Mouse (Mus musculus): ENCODE measurements around the gene Gm26661. TPM values are rescaled to one million over a fixed set of nuclear protein-coding genes. Genes with fewer than 3 reads are reported as not detected.

Gene Gm26661
- polyA plus RNA-seq, 1 experiment from 2014 or later, result not detected

DNA sequence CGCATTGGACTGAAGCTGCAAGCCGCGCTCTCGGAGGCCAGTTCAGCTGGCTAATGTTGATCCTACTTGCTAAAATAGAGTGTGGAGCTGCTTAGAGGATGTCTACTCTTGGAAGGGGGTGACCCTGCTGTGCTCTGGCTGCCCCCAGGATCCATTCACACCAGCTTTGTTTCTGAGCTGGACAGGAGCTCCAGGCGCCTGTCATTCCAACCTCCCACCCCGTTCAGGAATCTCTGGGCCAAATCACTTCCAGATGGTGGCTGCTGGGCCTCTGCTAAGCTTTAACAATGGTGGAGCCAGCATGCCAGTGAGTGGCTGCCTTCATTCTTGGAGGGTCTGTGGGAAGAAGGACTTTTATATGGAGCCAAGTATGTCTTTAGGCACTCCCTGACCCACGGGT, 31.3 kb downstream of the Gm26661 start:
- WGBS, result 34% methylated on average over 7 of the region's 7 CpGs
- Histone ChIP-seq H3K4me3 (ENCODE audit: control insufficient read depth in 1 of 2, insufficient read depth in 1 of 2, low read depth in 1 of 2, low read length in 2 of 2) (no peak overlapping the region), H3K27me3 (ENCODE audit: control insufficient read depth, insufficient read depth, low read length) (no peaks in the 10 kb centered on the region), H3K9ac (ENCODE audit: low read length) (no peak overlapping the region), H3K4me1 (ENCODE audit: control insufficient read depth in 2 of 2, insufficient read depth in 2 of 2, low read length in 2 of 2) (peaks cover 30 to 62% of the 10 kb centered on the region in 2 experiments), H3K4me2 (ENCODE audit: low read length) (0 out of 2 replicates have a peak overlapping the region, but pooled peaks have one; percentile 18), H3K36me3 (ENCODE audit: control insufficient read depth, insufficient read depth, low read length) (no peaks in the 10 kb centered on the region), H3K9me3 (ENCODE audit: control insufficient read depth, low read length) (no peaks in the 10 kb centered on the region), H3K27ac (replicated peaks in 1 of 2; ENCODE audit: control insufficient read depth in 1 of 2, insufficient read depth in 1 of 2, low read depth in 2 of 2, low read length in 2 of 2) (peak overlapping the region in 1 of 2 experiments; percentile 47; a peak in 2 of 4 replicates)
- no peak for ATAC-seq (ENCODE audit: insufficient number of reproducible peaks, insufficient read depth, low FRiP score, low read depth)

DNA sequence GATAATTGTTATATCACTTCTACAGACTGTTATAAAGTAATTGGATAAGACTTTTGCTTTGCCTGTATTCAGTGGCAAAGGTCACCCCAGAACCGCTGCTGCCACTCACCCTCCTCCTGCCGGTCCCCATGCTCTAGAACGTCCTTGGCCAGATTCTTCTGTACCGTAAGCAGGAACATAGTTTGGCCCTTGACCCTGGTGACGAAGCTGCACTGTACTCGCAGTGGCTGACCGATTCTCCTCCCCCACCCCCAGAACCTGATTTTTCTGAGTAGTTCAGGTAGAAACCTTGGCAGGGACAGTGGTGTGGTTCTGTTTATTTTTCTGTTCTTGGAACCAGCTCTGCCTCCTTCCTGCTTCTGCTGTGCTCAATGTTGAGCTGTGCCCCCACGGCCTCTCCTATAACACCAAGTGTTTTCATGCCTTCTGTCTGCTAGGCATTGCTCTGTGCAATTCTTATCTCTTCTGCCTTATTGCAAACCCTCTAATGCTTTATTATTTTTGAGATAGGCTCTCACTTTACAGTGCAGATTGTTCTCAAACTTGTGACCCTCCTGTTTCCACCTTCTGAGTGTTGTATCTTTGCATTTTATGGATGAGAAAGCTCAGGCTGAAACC, 33.4 kb downstream of the Gm26661 start:
- H3K4me2 ChIP-seq (ENCODE audit: low read length), result no peak overlapping the region
- ATAC-seq (ENCODE audit: insufficient number of reproducible peaks, insufficient read depth, low FRiP score, low read depth), result no peak

DNA sequence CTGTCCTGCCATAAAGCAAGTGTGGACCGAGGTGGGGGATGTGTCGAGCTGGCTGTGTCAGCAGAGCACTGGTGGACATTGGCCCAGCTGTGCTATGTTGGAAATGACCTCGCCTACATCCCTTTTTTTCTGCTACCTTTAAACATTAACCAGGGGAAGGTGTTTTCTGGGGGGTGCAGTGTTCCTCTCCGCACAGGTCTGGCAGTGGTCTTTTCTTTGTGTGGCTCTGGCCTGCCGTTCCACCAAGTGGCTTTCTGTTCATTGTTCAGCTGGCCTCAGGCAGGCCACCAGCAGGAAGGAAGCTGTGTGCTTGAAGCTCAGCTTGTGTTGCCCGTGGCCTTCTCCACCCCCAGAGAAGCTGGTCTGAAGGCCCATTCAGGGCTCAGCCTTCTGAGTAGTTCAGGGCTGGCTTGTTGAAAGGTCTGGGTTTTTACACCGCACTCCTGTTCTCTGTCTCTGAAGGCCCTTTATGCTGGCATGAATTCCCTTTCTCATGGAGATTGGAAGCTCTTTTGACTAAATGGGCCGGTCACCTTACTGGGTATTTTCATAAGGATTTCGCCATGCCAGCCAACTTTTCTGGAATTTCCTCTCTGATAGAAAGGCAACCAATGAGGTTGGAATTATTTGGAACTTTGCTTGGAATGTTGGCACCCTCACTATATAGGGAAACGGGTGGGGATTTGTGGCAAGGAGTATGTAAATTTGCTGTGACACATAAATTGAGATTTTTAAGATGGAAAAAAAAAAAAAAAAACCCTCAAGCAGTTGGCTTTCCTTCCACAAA, 35.0 kb downstream of the Gm26661 start:
- ATAC-seq (ENCODE audit: insufficient number of reproducible peaks, insufficient read depth, low FRiP score, low read depth), result peak; percentile 79
- Histone ChIP-seq H3K36me3 (ENCODE audit: control insufficient read depth, insufficient read depth, low read length) (no peaks in the 10 kb centered on the region), H3K9me3 (ENCODE audit: control insufficient read depth, low read length) (peaks cover 3% of the 10 kb centered on the region; the same call in 1 of the 2 replicates), H3K27ac (replicated peaks in 1 of 2; ENCODE audit: control insufficient read depth in 1 of 2, insufficient read depth in 1 of 2, low read depth in 2 of 2, low read length in 2 of 2) (peak overlapping the region; percentile 83 to 85), H3K4me1 (ENCODE audit: control insufficient read depth in 2 of 2, insufficient read depth in 2 of 2, low read length in 2 of 2) (peaks cover 24 to 54% of the 10 kb centered on the region in 2 experiments), H3K9ac (ENCODE audit: low read length) (peak overlapping the region; percentile 42; the same call in 1 of the 2 replicates), H3K27me3 (ENCODE audit: control insufficient read depth, insufficient read depth, low read length) (no peaks in the 10 kb centered on the region), H3K4me3 (ENCODE audit: control insufficient read depth in 1 of 2, insufficient read depth in 1 of 2, low read depth in 1 of 2, low read length in 2 of 2) (no peak overlapping the region), H3K4me2 (ENCODE audit: low read length) (peak overlapping the region; percentile 30; the same call in 1 of the 2 replicates)
- 40% methylated on average over 10 of the region's 10 CpGs for WGBS

More for the DNA sequence above, 33.4 kb downstream of the Gm26661 start:
- Histone ChIP-seq H3K4me3 (ENCODE audit: control insufficient read depth in 1 of 2, insufficient read depth in 1 of 2, low read depth in 1 of 2, low read length in 2 of 2) (no peak overlapping the region), H3K27me3 (ENCODE audit: control insufficient read depth, insufficient read depth, low read length) (no peaks in the 10 kb centered on the region), H3K9me3 (ENCODE audit: control insufficient read depth, low read length) (no peaks in the 10 kb centered on the region), H3K36me3 (ENCODE audit: control insufficient read depth, insufficient read depth, low read length) (no peaks in the 10 kb centered on the region), H3K4me1 (ENCODE audit: control insufficient read depth in 2 of 2, insufficient read depth in 2 of 2, low read length in 2 of 2) (peaks cover 24 to 54% of the 10 kb centered on the region in 2 experiments), H3K9ac (ENCODE audit: low read length) (peak overlapping the region; percentile 16; the same call in 1 of the 2 replicates), H3K27ac (replicated peaks in 1 of 2; ENCODE audit: control insufficient read depth in 1 of 2, insufficient read depth in 1 of 2, low read depth in 2 of 2, low read length in 2 of 2) (peak overlapping the region; percentile 83 to 85; a peak in 1 of 4 replicates)
- 52% methylated on average over 8 of the region's 8 CpGs for WGBS

DNA sequence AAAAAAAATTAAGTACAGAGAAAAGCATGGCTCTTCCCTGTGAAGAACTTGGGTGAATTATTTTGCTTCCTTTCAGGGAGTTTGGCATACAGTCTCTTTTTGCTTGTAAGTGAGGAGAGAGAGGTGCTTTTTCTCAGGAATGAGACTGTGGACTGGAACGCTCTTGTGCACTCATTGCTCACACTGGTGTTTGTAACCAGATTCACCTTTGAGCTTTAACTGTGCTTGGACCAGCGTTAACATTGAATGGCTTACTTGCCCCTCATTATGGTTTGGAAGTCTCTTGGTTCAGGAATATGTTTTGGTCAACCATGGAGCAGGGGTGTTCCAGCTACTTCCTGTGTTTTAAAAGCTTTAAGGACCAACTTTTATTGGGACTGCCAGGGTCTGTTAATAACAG, 37.8 kb downstream of the Gm26661 start:
- Histone ChIP-seq H3K27ac (replicated peaks in 1 of 2; ENCODE audit: control insufficient read depth in 1 of 2, insufficient read depth in 1 of 2, low read depth in 2 of 2, low read length in 2 of 2) (no peak overlapping the region), H3K9ac (ENCODE audit: low read length) (no peak overlapping the region), H3K4me3 (ENCODE audit: control insufficient read depth in 1 of 2, insufficient read depth in 1 of 2, low read depth in 1 of 2, low read length in 2 of 2) (no peak overlapping the region), H3K36me3 (ENCODE audit: control insufficient read depth, insufficient read depth, low read length) (no peaks in the 10 kb centered on the region), H3K9me3 (ENCODE audit: control insufficient read depth, low read length) (peaks cover 3% of the 10 kb centered on the region; the same call in 1 of the 2 replicates), H3K4me2 (ENCODE audit: low read length) (no peak overlapping the region), H3K4me1 (ENCODE audit: control insufficient read depth in 2 of 2, insufficient read depth in 2 of 2, low read length in 2 of 2) (peaks cover 18 to 33% of the 10 kb centered on the region in 2 experiments), H3K27me3 (ENCODE audit: control insufficient read depth, insufficient read depth, low read length) (no peaks in the 10 kb centered on the region)
- 88% methylated on average over 2 of the region's 2 CpGs for WGBS
- ATAC-seq (ENCODE audit: insufficient number of reproducible peaks, insufficient read depth, low FRiP score, low read depth), result no peak

DNA sequence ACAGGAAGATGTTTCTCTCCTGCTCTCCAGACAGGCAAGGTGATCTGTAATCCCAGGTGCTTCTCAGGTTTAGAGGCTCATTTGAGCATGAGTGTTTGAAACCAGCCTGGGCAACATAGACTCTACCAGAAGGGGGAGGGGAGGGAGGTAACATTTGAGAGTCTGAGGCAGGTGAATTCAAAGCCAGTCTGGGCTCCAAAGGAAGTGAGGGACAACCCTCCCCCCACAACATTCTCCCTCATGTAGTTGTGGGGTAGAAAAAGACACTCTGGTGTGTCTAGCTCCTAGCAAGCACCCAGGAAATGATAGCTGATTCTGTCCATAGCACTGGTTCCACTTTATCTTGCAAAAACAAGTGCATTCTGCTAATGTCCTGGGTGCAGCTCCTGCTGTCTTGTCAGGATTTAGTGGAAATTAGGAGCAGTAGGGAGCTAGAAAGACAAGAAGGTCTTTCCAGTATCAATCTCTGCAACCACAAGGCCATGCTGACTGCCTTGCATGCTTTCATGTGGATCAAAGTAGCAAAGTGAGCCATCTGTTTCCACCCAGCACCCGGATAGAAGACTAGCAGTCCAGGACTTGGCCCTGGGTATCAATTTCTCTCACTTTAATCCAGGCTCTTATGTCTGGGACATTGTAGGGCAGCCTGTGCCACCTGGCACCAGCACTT, 40.5 kb downstream of the Gm26661 start:
- no peak overlapping the region for H3K27ac ChIP-seq (replicated peaks in 1 of 2; ENCODE audit: control insufficient read depth in 1 of 2, insufficient read depth in 1 of 2, low read depth in 2 of 2, low read length in 2 of 2)

DNA sequence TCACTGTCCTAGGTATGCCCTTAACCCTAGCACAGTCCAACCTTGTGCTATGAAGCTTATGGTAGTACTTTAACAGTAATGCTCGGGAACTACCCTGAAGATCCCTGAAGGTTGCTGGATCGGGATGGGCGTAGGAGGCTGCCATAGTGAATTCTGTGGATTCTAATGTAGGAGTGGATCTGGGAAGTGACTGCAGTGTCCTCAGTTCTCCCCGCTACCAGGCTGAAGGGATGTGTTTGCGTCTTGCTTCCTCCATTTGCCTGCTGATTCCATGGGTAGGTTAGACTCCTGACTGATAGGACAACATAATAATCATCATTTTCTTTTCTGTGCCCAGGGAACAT, 41.0 kb downstream of the Gm26661 start:
- no peak overlapping the region for H3K27ac ChIP-seq (replicated peaks in 1 of 2; ENCODE audit: control insufficient read depth in 1 of 2, insufficient read depth in 1 of 2, low read depth in 2 of 2, low read length in 2 of 2)

More for the DNA sequence above, 40.5 kb downstream of the Gm26661 start:
- no peak overlapping the region for H3K4me2 ChIP-seq (ENCODE audit: low read length)
- no peaks in the 10 kb centered on the region for H3K36me3 ChIP-seq (ENCODE audit: control insufficient read depth, insufficient read depth, low read length)
- no peak overlapping the region for H3K4me3 ChIP-seq (ENCODE audit: control insufficient read depth in 1 of 2, insufficient read depth in 1 of 2, low read depth in 1 of 2, low read length in 2 of 2)
- no peak for ATAC-seq (ENCODE audit: insufficient number of reproducible peaks, insufficient read depth, low FRiP score, low read depth)
- H3K27me3 ChIP-seq (ENCODE audit: control insufficient read depth, insufficient read depth, low read length), result no peaks in the 10 kb centered on the region
- H3K4me1 ChIP-seq (ENCODE audit: control insufficient read depth in 2 of 2, insufficient read depth in 2 of 2, low read length in 2 of 2), result peaks cover under 1 to 6% of the 10 kb centered on the region in 2 experiments
- H3K9me3 ChIP-seq (ENCODE audit: control insufficient read depth, low read length), result peaks cover 3% of the 10 kb centered on the region; the same call in 1 of the 2 replicates
- WGBS, result 64% methylated on average over 1 of the region's 1 CpGs
- H3K9ac ChIP-seq (ENCODE audit: low read length), result no peak overlapping the region

DNA sequence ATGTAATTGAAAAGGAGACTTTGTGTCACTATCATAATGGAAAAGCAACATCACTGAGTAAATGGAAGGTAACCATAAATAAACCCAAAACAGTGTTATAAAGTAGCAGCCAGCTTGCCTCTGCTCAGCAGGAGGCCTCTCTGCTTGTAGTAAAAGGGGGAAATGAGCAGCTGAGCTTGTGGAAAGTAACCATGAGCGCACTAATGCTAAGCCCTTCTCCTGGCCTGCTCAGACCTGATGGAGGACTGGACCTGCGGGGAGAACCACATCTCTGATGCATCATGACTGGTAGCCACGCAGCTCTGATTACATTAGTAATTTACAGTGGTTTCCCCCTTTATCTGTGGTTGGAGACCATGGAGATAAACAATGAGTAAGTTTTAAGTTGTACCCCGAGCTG, 42.1 kb downstream of the Gm26661 start:
- H3K4me1 ChIP-seq (ENCODE audit: control insufficient read depth in 2 of 2, insufficient read depth in 2 of 2, low read length in 2 of 2), result no peaks in the 10 kb centered on the region
- H3K9ac ChIP-seq (ENCODE audit: low read length), result no peak overlapping the region
- no peak overlapping the region for H3K27ac ChIP-seq (replicated peaks in 1 of 2; ENCODE audit: control insufficient read depth in 1 of 2, insufficient read depth in 1 of 2, low read depth in 2 of 2, low read length in 2 of 2)
- ATAC-seq (ENCODE audit: insufficient number of reproducible peaks, insufficient read depth, low FRiP score, low read depth), result no peak
- H3K36me3 ChIP-seq (ENCODE audit: control insufficient read depth, insufficient read depth, low read length), result no peaks in the 10 kb centered on the region
- H3K4me3 ChIP-seq (ENCODE audit: control insufficient read depth in 1 of 2, insufficient read depth in 1 of 2, low read depth in 1 of 2, low read length in 2 of 2), result no peak overlapping the region
- H3K27me3 ChIP-seq (ENCODE audit: control insufficient read depth, insufficient read depth, low read length), result no peaks in the 10 kb centered on the region
- peaks cover 3% of the 10 kb centered on the region; the same call in 1 of the 2 replicates for H3K9me3 ChIP-seq (ENCODE audit: control insufficient read depth, low read length)
- 81% methylated on average over 4 of the region's 4 CpGs for WGBS
- H3K4me2 ChIP-seq (ENCODE audit: low read length), result no peak overlapping the region

More for the DNA sequence above, 41.0 kb downstream of the Gm26661 start:
- H3K36me3 ChIP-seq (ENCODE audit: control insufficient read depth, insufficient read depth, low read length), result no peaks in the 10 kb centered on the region
- 0 out of 4 replicates have a peak, but pooled peaks cover 0 to under 1% of the 10 kb centered on the region in 2 experiments for H3K4me1 ChIP-seq (ENCODE audit: control insufficient read depth in 2 of 2, insufficient read depth in 2 of 2, low read length in 2 of 2)
- H3K4me2 ChIP-seq (ENCODE audit: low read length), result no peak overlapping the region
- WGBS, result 90% methylated on average over 5 of the region's 5 CpGs
- no peak overlapping the region for H3K4me3 ChIP-seq (ENCODE audit: control insufficient read depth in 1 of 2, insufficient read depth in 1 of 2, low read depth in 1 of 2, low read length in 2 of 2)
- peaks cover 3% of the 10 kb centered on the region; the same call in 1 of the 2 replicates for H3K9me3 ChIP-seq (ENCODE audit: control insufficient read depth, low read length)
- H3K9ac ChIP-seq (ENCODE audit: low read length), result no peak overlapping the region
- no peaks in the 10 kb centered on the region for H3K27me3 ChIP-seq (ENCODE audit: control insufficient read depth, insufficient read depth, low read length)
- no peak for ATAC-seq (ENCODE audit: insufficient number of reproducible peaks, insufficient read depth, low FRiP score, low read depth)
